Mouse (Mus musculus) spleen, postnatal 14 days (tissue): ENCODE results near the gene Tspear.

ENCODE experiments used
- DNase-seq, 2 experiments: peaks; one replicate each; pipeline ENCODE4 v3.0.0; 2021 to 2022; ENCODE audit warnings: low spot score in 2 of 2

Gene Tspear

DNA sequence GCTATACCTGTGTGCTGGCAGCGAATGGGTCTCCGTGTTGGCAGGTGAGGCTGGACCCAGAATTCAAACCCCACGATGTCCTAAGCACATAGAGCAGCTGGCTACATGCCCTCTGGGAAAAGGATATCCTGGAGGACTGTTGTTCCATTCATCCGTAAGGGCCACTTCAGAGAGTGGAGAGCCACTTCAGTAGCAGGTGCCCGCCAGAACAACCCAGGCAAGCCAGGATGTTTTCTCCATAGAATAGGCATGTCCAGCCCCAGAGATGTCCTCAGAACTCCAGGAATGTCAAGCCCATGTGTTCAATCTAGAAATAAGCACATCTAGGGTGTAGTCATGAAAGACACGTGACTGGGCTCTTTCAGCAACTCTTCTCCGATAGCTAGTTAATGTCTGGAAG is 183.3 kb downstream of the Tspear start:
- no peak for DNase-seq

- DNase-seq = no peak
These were observed 192.6 kb downstream of the Tspear start for GRCm38 (mm10) chr10:77878985-77879384.

- no peak for DNase-seq
These were observed 193.9 kb downstream of the Tspear start for GRCm38 (mm10) chr10:77880305-77880704.

GRCm38 (mm10) chr10:77882553-77882952 is 196.2 kb downstream of the Tspear start:
- DNase-seq = no peak

GRCm38 (mm10) chr10:77886007-77886747 is 199.8 kb downstream of the Tspear start:
- DNase-seq = no peak

DNA sequence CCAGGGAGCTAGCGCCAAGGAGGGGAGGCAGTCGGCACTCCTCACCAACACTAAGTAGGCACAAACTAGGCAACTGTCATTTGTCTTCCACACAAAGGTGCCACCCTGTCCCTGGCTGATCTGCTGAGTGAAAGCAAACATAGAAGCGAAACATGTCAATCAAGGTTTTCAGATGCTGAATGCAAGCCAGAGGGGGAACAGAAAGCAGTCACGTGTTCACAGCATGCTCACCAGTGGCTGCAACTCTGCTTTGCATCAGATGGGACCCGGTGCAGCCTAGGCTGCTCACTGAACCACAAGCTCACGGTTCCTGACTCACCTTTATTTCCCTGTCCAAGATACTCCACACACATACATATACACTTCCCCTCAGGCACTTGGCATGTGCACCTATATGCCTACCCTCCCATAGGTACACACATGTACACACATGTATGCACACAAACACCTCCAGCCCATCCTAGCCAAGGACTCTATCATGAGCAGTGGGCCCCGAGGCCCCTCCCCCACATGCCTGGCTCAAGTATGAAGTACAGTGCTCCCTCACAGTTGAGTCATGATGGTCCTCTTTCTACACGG is 204.7 kb downstream of the Tspear start:
- no peak for DNase-seq

- no peak for DNase-seq
These were observed 209.2 kb downstream of the Tspear start for GRCm38 (mm10) chr10:77895562-77895961.

GRCm38 (mm10) chr10:77900126-77900525 is 213.8 kb downstream of the Tspear start:
- DNase-seq = no peak

GRCm38 (mm10) chr10:77900903-77901818 is 214.8 kb downstream of the Tspear start:
- no peak for DNase-seq

DNA sequence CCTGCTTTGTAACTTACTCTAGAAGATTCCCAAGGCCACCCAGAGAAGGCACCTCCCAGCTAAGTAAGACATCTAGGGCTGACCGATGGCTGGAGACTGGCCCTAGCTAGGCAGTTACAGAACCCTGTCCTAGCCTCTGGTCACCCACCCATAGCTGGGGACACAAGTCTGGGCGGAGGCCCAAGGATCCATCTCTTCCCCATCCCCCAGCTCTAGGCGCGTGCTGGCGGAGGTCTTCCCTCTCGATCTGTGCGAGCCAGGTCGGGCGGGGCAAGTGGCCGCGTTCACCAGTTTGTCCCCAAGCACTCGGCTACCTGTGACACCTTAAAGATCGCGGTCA is 215.5 kb downstream of the Tspear start:
- no peak for DNase-seq

- peak in 1 of 2 experiments; percentile 4 for DNase-seq
These were observed 216.0 kb downstream of the Tspear start, which contains the start of gene Lrrc3 for GRCm38 (mm10) chr10:77902211-77902893. TSS of gene Lrrc3 (minus strand) at chr10:77902536.

GRCm38 (mm10) chr10:77902894-77903715 is 216.7 kb downstream of the Tspear start:
- no peak for DNase-seq

DNA sequence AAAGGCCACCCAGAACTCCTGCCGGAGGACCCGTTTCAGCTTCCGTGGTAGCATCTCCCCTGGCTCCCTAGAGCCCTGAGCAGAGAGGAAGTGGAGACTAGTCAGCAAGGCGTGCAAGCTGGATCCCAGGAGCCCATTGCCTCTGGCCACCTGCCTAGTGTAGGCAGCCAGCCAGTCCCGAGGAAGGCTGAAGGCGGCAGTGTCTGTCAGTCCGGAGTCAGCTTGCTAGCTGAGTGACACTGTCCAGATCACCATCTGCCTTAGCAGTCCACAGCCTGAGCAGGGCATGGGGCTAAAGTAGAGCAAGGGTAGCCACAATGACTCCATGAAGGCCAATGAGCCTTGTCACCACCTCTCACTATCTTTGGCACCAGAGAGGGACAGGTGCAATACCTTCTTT is 226.2 kb downstream of the Tspear start:
- DNase-seq = no peak

DNA sequence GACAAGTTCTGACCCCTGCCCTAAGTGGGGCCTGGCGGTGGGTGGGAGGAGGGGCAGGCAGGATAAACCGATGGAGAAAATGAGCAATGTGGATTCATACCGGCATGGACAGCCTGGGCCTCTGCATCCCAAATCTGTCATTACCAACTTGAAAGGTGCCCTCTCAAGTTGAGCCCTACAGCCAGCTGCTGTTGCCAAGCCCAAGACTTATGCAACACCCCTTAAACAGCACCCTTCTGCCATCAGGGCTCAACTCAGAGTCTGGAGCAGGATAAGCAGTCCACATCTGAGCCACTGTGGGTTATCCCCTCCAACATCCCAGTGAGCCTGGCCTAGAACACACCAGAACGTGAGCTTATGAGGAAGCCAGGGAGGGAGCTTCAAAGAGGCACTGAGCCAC is 226.9 kb downstream of the Tspear start:
- DNase-seq = no peak

DNA sequence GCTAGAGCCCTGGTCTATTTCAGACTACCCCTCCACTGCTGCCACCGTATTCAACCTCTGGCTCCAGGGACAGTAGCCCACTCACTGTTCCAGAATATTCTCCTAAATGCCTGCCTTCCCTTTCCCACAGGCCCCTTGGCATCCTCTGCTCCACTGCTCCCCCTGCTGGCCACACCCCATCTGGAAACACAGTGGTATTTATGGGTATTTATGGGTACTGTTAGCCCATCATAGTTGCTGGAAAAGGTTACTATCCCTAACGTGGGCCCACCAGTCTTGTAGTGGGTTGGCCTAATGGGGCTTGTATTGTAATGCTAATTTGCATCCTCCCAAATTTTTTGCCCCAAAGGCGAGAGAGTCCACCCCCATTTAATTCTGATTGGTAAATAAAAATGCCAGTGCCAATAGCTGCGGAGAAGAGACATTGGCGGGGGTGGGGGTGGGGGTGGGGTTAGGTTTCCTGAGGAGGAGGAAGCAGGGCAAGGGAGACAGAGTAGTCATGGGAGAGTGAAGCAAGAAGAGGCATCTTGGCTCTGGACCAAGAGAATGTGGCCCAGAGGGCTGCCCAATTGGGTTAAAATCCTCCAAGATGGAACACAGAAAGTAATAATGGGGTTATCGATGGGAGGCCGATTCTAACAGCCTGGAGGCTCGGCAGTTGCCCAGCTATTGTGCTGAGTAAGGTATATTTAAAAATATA is 230.4 kb downstream of the Tspear start:
- DNase-seq = peak; percentile 38 to 56

- no peak for DNase-seq
These were observed 234.6 kb downstream of the Tspear start for GRCm38 (mm10) chr10:77921009-77921408.

GRCm38 (mm10) chr10:77922681-77923080 is 236.3 kb downstream of the Tspear start:
- no peak for DNase-seq

- peak; percentile 24 to 59 for DNase-seq
These were observed 239.8 kb downstream of the Tspear start for GRCm38 (mm10) chr10:77926140-77926539.

GRCm38 (mm10) chr10:77927375-77927774 is 241.0 kb downstream of the Tspear start:
- no peak for DNase-seq
